Mouse (Mus musculus) limb, embryonic 11.5 days (tissue): Measurements from ENCODE around the gene Tmem259. TPM values are rescaled to one million over a fixed set of nuclear protein-coding genes. Genes with fewer than 3 reads are reported as not detected.
A peak's percentile ranks its signal among the peaks of the same experiment; 100 is the strongest.

Experiments used
- ATAC-seq: fragments of 200-750 bp; cut with Nextera tagmentation; 2 replicates; pipeline ENCODE4 v1.8.0; 2017; ENCODE audit warnings: low read depth; ENCODE audit not compliant: insufficient number of reproducible peaks, low FRiP score, low TSS enrichment
- DNase-seq: peaks from one replicate; pipeline ENCODE4 v3.0.0-alpha.2; 2015; ENCODE audit warnings: low spot score
- H3K27ac ChIP-seq: fragments of 300-500 bp; sonication (generic); replicated peaks from 2 replicates; pipeline ENCODE4 v1.5.1; 2014; ENCODE audit warnings: low read depth, mild to moderate bottlenecking, low read length
- H3K27me3 ChIP-seq: fragments of 300-500 bp; sonication (generic); 2 replicates; pipeline ENCODE4 v1.6.1; 2014; ENCODE audit warnings: mild to moderate bottlenecking, low read length, mixed read lengths; ENCODE audit not compliant: control insufficient read depth, insufficient read depth
- H3K36me3 ChIP-seq: fragments of 300-500 bp; sonication (generic); 2 replicates; pipeline ENCODE4 v1.6.1; 2014; ENCODE audit warnings: mild to moderate bottlenecking, low read length, moderate library complexity, mixed read lengths; ENCODE audit not compliant: control insufficient read depth, insufficient read depth
- H3K4me1 ChIP-seq: fragments of 300-500 bp; sonication (generic); 2 replicates; pipeline ENCODE4 v1.6.1; 2014; ENCODE audit warnings: low read length, mixed read lengths; ENCODE audit not compliant: control insufficient read depth, insufficient read depth
- H3K4me2 ChIP-seq: fragments of 300-500 bp; sonication (generic); 2 replicates; pipeline ENCODE4 v1.6.1; 2014; ENCODE audit warnings: low read depth, mild to moderate bottlenecking, moderate library complexity; ENCODE audit not compliant: severe bottlenecking
- H3K4me3 ChIP-seq: fragments of 300-500 bp; sonication (generic); 2 replicates; pipeline ENCODE4 v1.5.1; 2014; ENCODE audit warnings: low read depth, low read length
- H3K9ac ChIP-seq: fragments of 300-500 bp; sonication (generic); 2 replicates; pipeline ENCODE4 v1.6.1; 2014; ENCODE audit warnings: mild to moderate bottlenecking, low read length
- H3K9me3 ChIP-seq: fragments of 300-500 bp; sonication (generic); 2 replicates; pipeline ENCODE4 v1.6.1; 2016; ENCODE audit warnings: low read length; ENCODE audit not compliant: control insufficient read depth
- WGBS: fragments of 180-500 bp; shearing (Covaris S2); extraction: QIAGEN DNeasy Blood & Tissue Kit; methylation state at CpG from one replicate; pipeline ENCODE4 v1.1.7; 2014; 5-methylcytosine and 5-hydroxymethylcytosine counted together
- polyA plus RNA-seq: library from polyadenylated mRNA; unstranded; fragments of >200 nt; fragmentation: Nextera tagmentation; extraction: Ambion mirVana; gene quantifications from 2 replicates; pipeline ENCODE4 v1.2.1, GENCODE M21; 2014

Tmem259 gene
- 15.7 and 15.9 TPM in 2 replicates for polyA plus RNA-seq

DNA sequence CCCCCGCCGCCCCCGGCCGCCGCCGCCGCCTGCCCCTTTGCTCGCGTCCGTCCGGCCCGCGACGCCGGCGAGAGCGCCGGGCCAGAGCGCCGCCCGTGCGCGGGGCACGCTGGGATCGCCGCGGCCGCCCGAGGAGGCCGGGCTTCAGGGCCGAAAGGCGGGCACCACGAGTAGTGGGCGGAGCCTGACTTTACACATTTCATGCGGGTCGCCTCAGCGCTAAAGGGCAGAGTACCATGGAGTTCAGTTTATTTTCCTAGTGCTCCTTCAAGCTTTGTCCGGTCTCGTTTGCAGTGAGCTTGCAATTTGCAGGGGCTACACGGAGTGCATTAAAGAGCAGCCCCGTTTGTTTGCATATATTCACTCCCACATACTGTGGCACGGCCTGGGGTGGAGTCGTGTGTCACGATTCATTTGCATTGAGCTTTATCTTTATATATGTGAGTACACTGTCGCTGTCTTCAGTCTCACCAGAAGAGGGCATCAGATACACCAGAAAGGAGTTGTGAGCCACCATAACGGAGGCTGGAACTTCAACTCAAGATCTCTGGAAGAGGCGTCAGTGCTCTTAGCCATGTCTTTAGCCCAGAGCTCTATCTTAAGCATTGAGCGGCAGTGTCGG lies at the start of gene Tmem259:
TSS of gene Tmem259 (minus strand) at position 136 of the 622 bp plus-strand sequence.
- WGBS, result under 1% methylated on average over 42 of the region's 49 CpGs
- H3K4me2 ChIP-seq, result peak within 1 kb of the TSS; percentile 54
- H3K36me3 ChIP-seq, result peaks cover 1% of the 10 kb centered on the region; the same call in 1 of the 2 replicates
- H3K27ac ChIP-seq, result peak within 1 kb of the TSS; percentile 76
- H3K4me3 ChIP-seq, result peak within 1 kb of the TSS; percentile 66
- peak within 1 kb of the TSS; percentile 75 for H3K9ac ChIP-seq
- ATAC-seq (peak; percentile 69), DNase-seq (peak; percentile 89)
- H3K9me3 ChIP-seq, result no peaks in the 10 kb centered on the region
- H3K4me1 ChIP-seq, result peaks cover 38% of the 10 kb centered on the region
- H3K27me3 ChIP-seq, result no peaks in the 10 kb centered on the region

GRCm38 (mm10) chr10:80032799-80033480 lies 48.8 kb upstream of the Tmem259 start:
- 68% methylated on average over 5 of the region's 5 CpGs for WGBS
- Histone ChIP-seq H3K36me3 (peaks cover 24% of the 10 kb centered on the region), H3K4me2 (no peak overlapping the region; the same call in 1 of the 2 replicates), H3K4me3 (no peak overlapping the region), H3K9ac (no peak overlapping the region), H3K4me1 (peaks cover under 1% of the 10 kb centered on the region), H3K27ac (no peak overlapping the region), H3K9me3 (no peaks in the 10 kb centered on the region), H3K27me3 (no peaks in the 10 kb centered on the region)
- DNase-seq (no peak), ATAC-seq (no peak)

DNA sequence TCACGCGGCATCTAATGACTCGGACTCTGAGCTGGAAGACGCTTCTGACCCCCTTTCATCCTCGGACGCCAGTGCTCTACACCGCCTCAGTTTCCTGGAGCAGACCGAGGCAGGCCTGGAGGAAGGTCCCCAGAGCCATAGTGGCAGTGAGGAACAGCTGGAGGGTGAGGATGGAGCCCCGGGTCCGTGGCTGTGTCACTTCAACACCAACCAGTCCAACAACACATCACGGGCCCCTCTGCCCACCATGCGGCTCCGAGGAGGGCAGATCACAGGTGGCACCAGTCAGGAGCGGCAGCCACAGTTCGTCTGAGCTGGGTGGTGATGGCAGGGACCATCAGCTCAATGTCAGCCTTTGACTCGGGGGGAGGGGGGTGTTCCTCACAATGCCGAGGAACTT lies 46.6 kb upstream of the Tmem259 start:
- WGBS, result 89% methylated on average over 17 of the region's 17 CpGs
- no peaks in the 10 kb centered on the region for H3K4me1 ChIP-seq
- no peak overlapping the region for H3K27ac ChIP-seq

DNA sequence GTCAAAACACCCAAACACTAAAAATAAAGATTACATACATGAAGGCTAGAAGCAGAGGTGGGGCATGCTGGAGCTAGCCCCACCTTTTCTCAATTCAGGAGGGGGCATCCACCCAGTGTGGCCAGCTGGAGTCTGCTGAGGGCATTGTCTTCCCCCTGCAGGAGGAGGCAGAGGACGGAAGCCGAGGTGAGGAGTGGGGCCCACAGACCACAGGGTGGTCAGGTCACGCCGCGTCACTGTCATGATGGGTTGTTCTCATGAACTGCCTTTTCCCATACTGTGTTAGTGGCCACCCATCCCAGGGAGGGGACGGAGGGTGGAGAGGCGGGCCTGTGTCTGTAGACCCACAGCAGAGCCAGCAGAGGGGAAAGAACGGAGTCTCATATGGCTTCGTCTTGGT lies 46.1 kb upstream of the Tmem259 start:
- H3K36me3 ChIP-seq, result peaks cover 5% of the 10 kb centered on the region; the same call in 1 of the 2 replicates
- no peak overlapping the region for H3K27ac ChIP-seq
- WGBS, result 90% methylated on average over 9 of the region's 9 CpGs
- no peak overlapping the region for H3K9ac ChIP-seq
- H3K4me1 ChIP-seq, result no peaks in the 10 kb centered on the region
- DNase-seq (no peak), ATAC-seq (no peak)
- no peaks in the 10 kb centered on the region for H3K9me3 ChIP-seq
- H3K4me2 ChIP-seq, result no peak overlapping the region
- no peaks in the 10 kb centered on the region for H3K27me3 ChIP-seq
- no peak overlapping the region for H3K4me3 ChIP-seq

More for the DNA sequence above, 46.6 kb upstream of the Tmem259 start:
- Histone ChIP-seq H3K4me2 (no peak overlapping the region), H3K9ac (no peak overlapping the region), H3K4me3 (no peak overlapping the region), H3K36me3 (peaks cover 7% of the 10 kb centered on the region; the same call in 1 of the 2 replicates), H3K27me3 (no peaks in the 10 kb centered on the region), H3K9me3 (no peaks in the 10 kb centered on the region)
- DNase-seq (no peak), ATAC-seq (no peak)

DNA sequence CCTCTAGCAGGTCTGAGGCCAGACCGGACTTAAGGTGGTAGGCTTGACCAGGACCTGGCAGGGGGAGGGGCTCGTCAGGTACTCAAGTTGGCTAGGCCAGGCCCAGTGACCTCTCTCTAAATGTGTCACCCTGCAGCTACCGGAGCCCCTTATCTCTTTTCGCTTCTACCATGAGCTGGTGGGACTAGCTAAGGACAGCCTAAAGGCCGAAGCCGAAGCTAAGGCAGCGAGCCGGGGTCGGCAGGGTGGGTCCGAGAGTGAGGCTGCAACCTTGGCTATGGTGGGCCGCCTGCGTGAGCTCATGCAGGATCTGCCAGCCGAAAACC lies 44.4 kb upstream of the Tmem259 start:
- Histone ChIP-seq H3K36me3 (peaks cover 4% of the 10 kb centered on the region; the same call in 1 of the 2 replicates), H3K9ac (no peak overlapping the region)

DNA sequence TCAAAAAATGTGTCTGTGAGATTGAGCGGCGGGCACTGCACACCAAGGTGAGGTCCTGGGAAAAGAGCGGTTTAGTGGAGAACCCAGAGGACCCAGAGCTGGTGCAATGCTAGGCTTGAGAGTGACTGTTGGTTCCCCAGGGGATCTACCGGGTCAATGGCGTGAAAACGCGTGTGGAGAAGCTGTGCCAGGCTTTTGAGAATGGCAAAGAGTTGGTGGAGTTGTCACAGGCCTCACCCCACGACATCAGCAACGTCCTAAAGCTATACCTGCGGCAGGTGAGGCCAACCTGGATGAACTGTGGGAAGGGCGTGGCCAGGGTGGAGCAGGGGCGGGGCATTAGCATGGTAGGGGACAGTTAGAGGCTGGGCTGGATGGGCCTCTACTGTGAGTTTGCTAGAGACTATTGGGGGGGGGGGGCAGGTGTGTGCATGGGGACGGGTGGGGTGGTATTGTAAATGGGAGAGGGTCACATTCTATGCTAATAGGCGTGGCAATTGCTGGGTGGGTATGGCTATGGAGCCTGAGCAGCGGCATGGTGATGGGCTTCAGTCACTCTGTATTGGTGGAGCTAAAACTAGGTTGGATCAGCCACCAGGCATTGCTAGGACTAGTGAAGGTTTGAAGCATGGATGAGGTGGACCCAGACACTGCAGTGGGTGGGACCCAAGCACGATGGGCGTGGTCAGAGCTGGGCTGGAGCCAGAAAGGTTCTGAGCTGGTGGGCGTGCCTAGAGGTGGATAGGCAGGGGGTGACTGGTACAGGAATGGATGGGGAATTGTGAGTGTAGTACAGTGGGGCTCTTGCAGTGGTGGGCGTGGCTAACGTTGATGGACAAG lies 43.8 kb upstream of the Tmem259 start:
- Histone ChIP-seq H3K4me3 (no peak overlapping the region), H3K4me1 (no peaks in the 10 kb centered on the region), H3K9ac (no peak overlapping the region), H3K36me3 (peaks cover 4% of the 10 kb centered on the region; the same call in 1 of the 2 replicates), H3K27me3 (no peaks in the 10 kb centered on the region), H3K4me2 (no peak overlapping the region), H3K27ac (no peak overlapping the region), H3K9me3 (no peaks in the 10 kb centered on the region)
- DNase-seq, result no peak
- no peak for ATAC-seq
- 71% methylated on average over 20 of the region's 20 CpGs for WGBS

More for the DNA sequence above, 44.4 kb upstream of the Tmem259 start:
- DNase-seq (no peak), ATAC-seq (no peak)
- H3K4me3 ChIP-seq, result no peak overlapping the region
- H3K27me3 ChIP-seq, result no peaks in the 10 kb centered on the region
- no peaks in the 10 kb centered on the region for H3K9me3 ChIP-seq
- no peak overlapping the region for H3K27ac ChIP-seq
- H3K4me2 ChIP-seq, result no peak overlapping the region
- WGBS, result 93% methylated on average over 13 of the region's 13 CpGs
- no peaks in the 10 kb centered on the region for H3K4me1 ChIP-seq

DNA sequence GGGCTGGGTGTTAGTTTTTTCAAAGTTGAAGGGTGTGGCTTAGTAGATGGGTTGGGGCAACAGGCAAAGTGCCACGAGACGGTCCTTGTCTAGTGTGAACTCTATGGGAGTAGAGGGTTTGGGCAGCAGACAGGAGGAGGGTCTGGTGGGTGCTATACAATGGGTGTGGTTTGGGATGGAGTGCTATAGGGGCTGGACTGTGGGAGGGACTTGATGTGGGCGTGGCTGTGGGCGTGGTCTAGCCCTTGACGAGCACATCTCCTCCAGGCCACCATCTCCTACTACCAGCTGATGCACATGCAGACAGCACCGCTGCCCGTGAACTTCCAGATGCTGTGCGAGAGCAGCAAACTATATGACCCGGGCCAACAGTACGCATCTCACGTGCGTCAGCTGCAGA lies 41.8 kb upstream of the Tmem259 start:
- ATAC-seq (no peak), DNase-seq (no peak)
- peaks cover 8% of the 10 kb centered on the region; the same call in 1 of the 2 replicates for H3K36me3 ChIP-seq
- H3K4me2 ChIP-seq, result no peak overlapping the region
- H3K9me3 ChIP-seq, result no peaks in the 10 kb centered on the region
- H3K27me3 ChIP-seq, result no peaks in the 10 kb centered on the region
- 61% methylated on average over 12 of the region's 12 CpGs for WGBS
- H3K4me1 ChIP-seq, result no peaks in the 10 kb centered on the region
- H3K27ac ChIP-seq, result no peak overlapping the region
- H3K9ac ChIP-seq, result no peak overlapping the region
- no peak overlapping the region for H3K4me3 ChIP-seq

DNA sequence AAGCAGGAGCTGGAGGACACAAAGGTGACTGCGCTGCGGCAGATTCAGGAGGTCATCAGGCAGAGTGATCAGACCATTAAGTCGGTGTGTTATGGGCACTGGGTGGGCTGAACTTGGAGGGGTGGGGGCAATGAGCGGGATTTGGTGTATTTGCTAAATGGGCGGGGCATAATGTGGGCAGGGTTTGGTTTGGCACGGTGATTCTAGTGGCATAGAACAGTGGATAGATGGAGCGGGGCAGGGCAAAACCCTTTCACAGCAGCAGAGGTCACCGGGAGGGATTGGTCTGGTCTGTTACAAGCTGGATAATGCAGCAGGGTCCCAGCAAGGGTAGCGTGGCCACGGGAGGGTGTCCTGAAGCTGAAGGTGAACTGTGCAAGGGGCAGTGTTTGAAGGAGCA lies 41.3 kb upstream of the Tmem259 start:
- 79% methylated on average over 10 of the region's 10 CpGs for WGBS
- no peaks in the 10 kb centered on the region for H3K4me1 ChIP-seq
- no peak for ATAC-seq

More for the DNA sequence above, 41.3 kb upstream of the Tmem259 start:
- H3K27me3 ChIP-seq, result no peaks in the 10 kb centered on the region
- DNase-seq, result no peak
- H3K4me3 ChIP-seq, result no peak overlapping the region
- no peak overlapping the region for H3K4me2 ChIP-seq
- H3K36me3 ChIP-seq, result peaks cover 8% of the 10 kb centered on the region; the same call in 1 of the 2 replicates
- no peak overlapping the region for H3K27ac ChIP-seq
- no peak overlapping the region for H3K9ac ChIP-seq
- H3K9me3 ChIP-seq, result no peaks in the 10 kb centered on the region
